Mouse (Mus musculus) G1E (cell line): ENCODE data around the gene Rad9a.

Source experiments
- CTCF ChIP-seq: IDR thresholded peaks from 2 replicates; pipeline ENCODE4 v1.5.1; 2012; ENCODE audit warnings: low read depth, low read length, inconsistent platforms, mixed read lengths
- GATA1 ChIP-seq: IDR thresholded peaks from 2 replicates; pipeline ENCODE4 v1.6.1; 2012; ENCODE audit warnings: borderline replicate concordance, low read length, inconsistent platforms, mixed read lengths
- POLR2AphosphoS5 ChIP-seq: IDR thresholded peaks from 2 replicates; pipeline ENCODE4 v1.6.1; 2012; ENCODE audit warnings: low read depth, low read length, inconsistent platforms; ENCODE audit not compliant: insufficient replicate concordance
- TAL1 ChIP-seq: conservative IDR thresholded peaks from 2 replicates; pipeline ENCODE4 v1.6.1; 2012; ENCODE audit warnings: low read depth, low read length, inconsistent platforms, mixed read lengths

GRCm38 (mm10) chr19:4145936-4146335, 55.5 kb downstream of the Rad9a start:
- no peak for TF ChIP-seq TAL1
- no peak for TF ChIP-seq CTCF
- no peak for TF ChIP-seq POLR2AphosphoS5
- no peak for TF ChIP-seq GATA1
